Mouse (Mus musculus) left cerebral cortex, adult 2 months (tissue): ENCODE measurements around the gene Bnipl. TPM values are rescaled to one million over a fixed set of nuclear protein-coding genes. Genes with fewer than 3 reads are reported as not detected.
"Not testable (repeated sequence)": the region's sequence is repeated elsewhere in the genome, so short reads cannot be mapped to it uniquely, and the experiment has no call there.

Source experiments
- DNase-seq, 2 experiments: peaks; one replicate each; pipeline ENCODE4 v3.0.0; 2021 to 2022; ENCODE audit warnings: low spot score in 2 of 2, mixed read lengths in 1 of 2; ENCODE audit errors: extremely low spot score in 1 of 2
- H3K27ac ChIP-seq: fragments of 200-600 bp; 2 replicates; pipeline ENCODE4 v1.8.1; 2022
- H3K4me3 ChIP-seq: fragments of 200-600 bp; 2 replicates; pipeline ENCODE4 v1.8.1; 2022
- CTCF ChIP-seq: fragments of 200-600 bp; IDR thresholded peaks from 2 replicates; pipeline ENCODE4 v1.8.1; 2022; ENCODE audit warnings: antibody characterized with exemption, mild to moderate bottlenecking, moderate library complexity
- intact Hi-C: fragments of 180-260 bp; cut with DNase I; formaldehyde crosslinking; loops from one replicate; pipeline ENCODE4 v1.15.1; 2025
- total RNA-seq, 2 experiments: library from RNA; stranded (reverse); gene quantifications; 2 replicates each; pipeline ENCODE4 v1.2.3; 2021

Gene Bnipl
- total RNA-seq, 2 experiments from 2014 or later, result 0.61 to 0.87 TPM

DNA sequence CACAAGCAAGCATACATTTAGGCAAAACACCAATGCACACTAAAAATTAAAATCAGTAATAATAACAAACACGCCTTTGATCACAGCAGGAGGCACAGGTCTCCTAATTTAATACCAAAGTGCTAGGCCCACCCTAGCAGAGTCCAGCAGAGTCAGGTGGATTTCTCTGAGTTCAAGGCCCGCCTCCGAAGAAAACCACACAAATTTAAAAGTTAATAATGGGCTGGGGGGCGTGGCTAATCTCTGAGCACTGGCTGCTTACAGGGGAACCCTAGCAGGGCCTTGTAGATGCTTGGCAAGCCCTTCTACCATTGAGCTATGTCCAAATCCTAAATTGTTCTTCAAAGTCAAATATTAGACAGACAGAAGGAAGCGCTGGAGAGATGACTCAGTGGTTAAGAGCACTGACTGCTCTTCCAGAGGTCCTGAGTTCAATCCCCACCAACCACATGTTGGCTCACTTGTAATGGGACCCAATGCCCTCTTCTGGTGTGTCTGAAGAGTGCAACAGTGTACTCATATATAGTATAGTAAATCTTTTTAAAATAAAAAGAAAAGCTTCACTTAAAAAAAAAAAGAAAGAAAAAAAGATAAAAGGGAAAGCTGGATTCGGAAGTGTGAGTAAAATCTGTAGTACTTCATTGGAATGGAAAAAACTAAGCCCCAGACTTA is 32.4 kb downstream of the Bnipl start:
- peak; percentile 12 for TF ChIP-seq CTCF
- no peak overlapping the region; the same call in 1 of the 2 replicates for H3K27ac ChIP-seq
- intact Hi-C loops, result loop anchor here (5.0 kb wide), 1 partner anchor 44 kb away; no protein-coding TSS in a partner anchor
- peak overlapping the region; percentile 80 for H3K4me3 ChIP-seq
- no peak for DNase-seq

DNA sequence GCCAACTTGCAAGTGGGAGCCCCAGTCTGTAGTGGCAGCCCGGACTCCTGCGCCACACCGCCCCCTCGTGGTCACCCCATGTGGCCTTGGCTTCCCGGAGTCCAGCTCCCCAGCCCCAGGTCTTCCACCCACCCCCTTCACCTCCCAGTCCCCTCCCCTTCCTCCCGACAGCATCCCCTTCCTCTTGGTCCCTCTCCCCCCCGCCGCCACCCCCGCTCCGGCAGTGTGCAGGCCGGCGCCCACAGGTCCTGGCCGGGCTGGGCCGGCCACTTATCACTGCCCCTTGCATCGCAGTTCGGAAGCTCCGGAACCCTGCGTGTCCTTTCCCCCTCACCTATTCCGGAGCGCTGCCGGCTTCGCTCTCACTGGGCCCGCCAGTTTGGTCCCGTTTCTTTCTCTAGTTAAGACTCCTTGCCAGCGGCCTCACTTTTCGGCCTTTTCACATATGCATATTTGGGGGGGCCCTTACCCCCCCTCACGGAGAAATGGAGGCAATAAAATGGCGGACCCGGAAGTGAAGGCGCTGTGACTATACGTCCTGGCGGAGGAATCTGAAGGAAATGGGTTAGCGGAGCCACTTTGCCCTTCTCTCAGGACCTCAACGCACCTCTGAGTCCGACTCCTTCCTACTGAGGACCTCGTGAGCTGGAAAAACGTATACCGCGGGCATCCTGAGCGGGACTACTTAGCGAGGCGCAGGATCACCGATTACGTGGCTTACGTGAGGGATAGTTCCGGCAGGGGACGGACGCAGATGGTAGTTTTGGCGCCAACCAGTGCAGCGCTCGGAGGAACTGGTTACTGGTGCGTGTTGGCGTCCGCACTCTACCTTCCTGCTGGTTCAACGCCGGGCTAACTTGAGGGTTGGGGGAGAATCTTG is 33.5 kb downstream of the Bnipl start, which contains the start of gene Gabpb2:
Gabpb2 (minus strand) TSS at position 662 of the 880 bp plus-strand sequence.
- intact Hi-C loops, result loop anchor here (1.0 to 5.0 kb wide), 4 partner anchors 11 to 77 kb away; partner anchors contain the start of genes Cdc42se1 and Mindy1
- peak within 1 kb of the TSS; percentile 99 for H3K27ac ChIP-seq
- TF ChIP-seq CTCF, result peak; percentile 88
- peak; percentile 88 to 90 for DNase-seq
- H3K4me3 ChIP-seq, result peak within 1 kb of the TSS; percentile 80

DNA sequence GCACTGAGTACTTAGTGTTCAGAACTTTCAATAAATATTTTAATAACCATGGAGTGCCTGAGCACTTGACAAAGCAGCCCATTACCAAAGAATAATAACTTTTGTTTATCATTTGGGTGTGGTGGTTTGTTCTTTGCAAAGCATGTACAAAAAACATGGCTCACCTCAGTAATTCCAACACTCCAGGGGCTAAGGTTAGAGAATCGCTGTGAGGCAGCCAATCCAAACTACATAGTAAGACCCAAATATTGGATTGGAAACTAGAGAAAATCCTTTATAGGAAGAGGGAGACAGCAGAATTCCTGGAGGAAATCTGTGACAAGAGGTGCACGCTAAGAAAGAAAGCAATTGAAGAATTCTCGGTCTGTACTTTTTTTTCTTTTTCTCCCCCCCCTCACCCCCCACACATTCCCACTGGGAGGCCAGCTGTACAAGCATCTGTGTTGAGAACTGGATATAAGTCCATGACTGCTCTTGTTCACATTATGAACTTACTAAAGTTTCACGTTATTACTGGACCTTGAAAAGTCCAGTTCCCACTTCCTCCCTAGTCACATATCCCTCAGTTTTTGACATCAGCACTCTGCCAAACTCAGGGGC is 34.2 kb downstream of the Bnipl start:
- no peak for TF ChIP-seq CTCF
- no peak for DNase-seq
- Histone ChIP-seq H3K27ac (peak overlapping the region; percentile 99; the same call in 1 of the 2 replicates), H3K4me3 (peak overlapping the region; percentile 80)
- intact Hi-C loops, result loop anchor here (1.0 to 5.0 kb wide), 4 partner anchors 12 to 76 kb away; partner anchors contain the start of genes Cdc42se1 and Mindy1

DNA sequence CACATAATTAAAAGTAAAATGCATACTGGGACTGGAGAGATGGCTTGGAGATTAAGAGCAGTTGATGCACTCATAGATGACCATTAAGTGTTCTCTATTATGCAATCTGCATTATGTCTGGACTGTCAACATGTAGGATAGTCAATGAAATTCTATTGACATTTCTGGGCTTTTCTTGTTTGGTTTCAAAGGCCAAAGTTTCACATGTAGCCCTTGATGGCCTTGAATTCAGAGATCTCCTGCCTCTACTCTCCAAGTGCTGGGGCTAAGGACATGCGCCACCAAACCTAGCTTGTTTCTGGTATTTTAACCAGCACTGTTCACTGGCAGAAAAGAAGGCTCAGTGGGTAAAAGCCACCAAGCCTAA is 37.4 kb downstream of the Bnipl start:
- H3K4me3 ChIP-seq, result no peak overlapping the region
- no peak overlapping the region for H3K27ac ChIP-seq
- intact Hi-C loops, result no loop called here
- no peak for TF ChIP-seq CTCF
- no peak for DNase-seq

DNA sequence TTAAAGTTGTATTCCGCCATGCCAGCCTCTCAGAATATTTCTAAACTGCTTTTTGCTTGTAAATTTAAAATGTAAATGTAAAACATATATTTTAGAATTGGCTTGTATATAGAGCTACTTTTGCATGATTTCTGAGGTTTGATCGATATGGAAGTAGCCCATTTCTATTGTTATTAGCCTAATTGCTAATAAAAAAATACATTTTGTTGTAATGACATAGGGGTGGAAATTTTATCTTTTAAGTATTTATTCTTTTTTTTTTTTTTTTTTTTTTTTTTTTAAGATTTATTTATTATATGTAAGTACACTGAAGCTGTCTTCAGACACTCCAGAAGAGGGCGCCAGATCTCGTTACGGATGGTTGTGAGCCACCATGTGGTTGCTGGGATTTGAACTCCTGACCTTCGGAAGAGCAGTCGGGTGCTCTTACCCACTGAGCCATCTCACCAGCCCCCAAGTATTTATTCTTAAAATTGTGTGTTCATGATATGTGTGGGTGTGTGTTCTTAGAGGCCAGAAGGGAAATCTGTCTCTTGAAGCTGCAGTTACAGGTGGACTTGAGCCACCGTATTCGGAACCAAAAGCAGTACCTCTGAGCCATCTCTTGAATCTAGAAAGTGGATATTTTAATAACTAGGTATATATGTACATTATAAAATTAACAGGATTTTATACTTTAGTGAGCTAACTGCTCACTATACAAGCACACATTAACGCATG is 37.9 kb downstream of the Bnipl start:
- H3K4me3 ChIP-seq, H3K27ac ChIP-seq, intact Hi-C loops, DNase-seq: not testable (repeated sequence)

DNA sequence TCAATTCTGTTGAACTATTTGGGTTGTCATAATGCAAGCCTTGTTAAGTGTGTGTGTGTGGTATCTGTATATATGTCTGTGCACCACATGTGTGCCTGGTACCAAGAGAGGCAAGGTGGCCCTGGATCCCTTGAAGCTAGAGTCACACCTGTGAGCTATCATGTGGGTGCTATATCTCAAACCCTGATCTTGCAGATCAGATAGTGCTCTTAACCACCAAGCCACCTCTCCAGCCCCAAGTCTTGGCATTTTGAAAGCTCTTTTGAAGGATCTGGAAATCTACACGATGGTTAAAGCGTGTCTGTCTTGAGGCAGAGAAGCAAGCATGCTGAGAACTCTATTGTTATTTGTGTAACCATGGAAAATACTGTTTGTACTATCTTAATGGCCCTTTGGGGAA is 40.4 kb downstream of the Bnipl start:
- intact Hi-C loops, result no loop called here
- DNase-seq, result no peak
- Histone ChIP-seq H3K27ac (no peak overlapping the region), H3K4me3 (no peak overlapping the region)
- TF ChIP-seq CTCF, result no peak

DNA sequence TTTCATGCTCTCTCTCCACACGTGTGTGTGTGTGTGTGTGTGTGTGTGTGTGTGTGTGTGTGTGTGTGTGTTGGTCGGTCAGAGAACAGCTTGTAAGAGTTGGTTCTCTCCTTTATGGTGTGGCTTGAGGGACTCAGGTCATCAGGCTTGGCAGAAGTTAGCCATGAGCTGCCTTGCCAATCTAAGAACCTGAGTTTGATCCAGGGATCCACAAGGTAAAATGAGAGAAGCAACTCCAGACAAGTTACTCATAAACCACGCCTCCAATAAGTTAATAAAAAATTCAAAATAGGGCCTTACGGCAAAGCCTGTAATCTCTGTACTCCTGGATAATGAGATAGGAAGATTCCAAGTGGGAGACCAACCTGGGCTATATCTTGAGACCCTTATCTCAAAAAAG is 42.7 kb downstream of the Bnipl start:
- intact Hi-C loops, result no loop called here
- no peak for TF ChIP-seq CTCF
- no peak for DNase-seq
- no peak overlapping the region for H3K27ac ChIP-seq
- no peak overlapping the region for H3K4me3 ChIP-seq

DNA sequence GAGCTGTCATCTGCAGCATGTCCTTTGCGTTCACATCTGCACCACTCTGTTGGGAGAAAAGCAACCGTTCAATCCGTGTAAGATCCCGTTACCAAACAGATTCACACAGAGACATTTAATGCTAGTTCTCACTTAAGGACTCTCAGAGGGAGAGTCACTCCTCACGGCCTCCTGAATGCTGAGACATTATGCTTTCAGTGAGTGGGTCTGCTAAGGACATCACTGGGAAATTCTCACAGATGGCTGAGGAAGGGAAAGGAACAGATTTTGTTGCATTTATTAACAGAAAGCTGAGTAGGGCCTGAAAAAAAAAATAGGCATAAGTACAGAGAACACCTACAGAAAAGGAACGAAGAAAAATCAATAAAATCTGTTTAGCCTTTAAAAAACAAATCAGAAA is 47.1 kb downstream of the Bnipl start:
- Histone ChIP-seq H3K27ac (peak overlapping the region; percentile 13; the same call in 1 of the 2 replicates), H3K4me3 (no peak overlapping the region)
- intact Hi-C loops, result no loop called here
- DNase-seq, result no peak
- TF ChIP-seq CTCF, result no peak

DNA sequence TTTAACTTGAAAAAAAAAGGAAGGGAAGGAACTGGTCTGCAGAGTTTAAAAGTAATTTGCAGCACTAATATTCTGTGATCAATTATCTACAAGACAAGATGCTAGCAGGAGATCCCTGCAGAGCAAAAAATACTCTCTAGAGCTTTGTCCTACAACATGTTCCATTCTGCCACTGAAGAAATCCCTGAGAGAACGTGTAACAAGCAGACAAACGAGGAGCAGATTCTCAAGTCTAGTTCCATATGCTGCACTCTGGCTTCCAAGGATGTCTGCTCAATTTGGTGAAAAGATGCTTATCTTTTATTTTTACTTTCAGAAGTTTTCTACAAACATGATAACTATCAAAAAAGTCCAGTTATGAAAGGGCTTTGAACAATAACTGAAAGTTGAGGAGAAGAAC is 50.4 kb downstream of the Bnipl start:
- no peak overlapping the region for H3K27ac ChIP-seq
- intact Hi-C loops, result loop anchor here (2.0 kb wide), 1 partner anchor 18 kb away; no protein-coding TSS in a partner anchor

DNA sequence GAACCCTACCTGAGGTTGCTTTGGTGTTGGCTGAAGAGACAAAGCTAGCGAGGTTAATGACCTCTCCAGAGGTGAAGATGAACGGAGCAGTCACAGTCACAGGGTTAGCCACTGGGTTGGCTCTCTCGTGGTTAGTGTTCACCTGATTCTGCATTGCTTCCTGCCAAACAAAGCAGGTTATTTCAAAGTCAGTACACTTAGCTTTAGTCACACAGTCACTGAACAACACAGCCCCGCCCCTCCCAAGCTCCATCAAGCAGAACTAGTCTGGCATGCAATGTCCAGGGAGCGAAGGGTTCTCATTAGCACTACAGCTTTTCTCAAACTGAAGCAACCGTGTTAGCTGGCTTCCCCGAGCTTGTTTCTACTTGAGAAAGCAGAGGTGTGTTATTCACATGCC is 50.9 kb downstream of the Bnipl start:
- no peak overlapping the region for H3K4me3 ChIP-seq
- intact Hi-C loops, result loop anchor here (2.0 kb wide), 1 partner anchor 17 kb away; no protein-coding TSS in a partner anchor
- H3K27ac ChIP-seq, result no peak overlapping the region
- TF ChIP-seq CTCF, result no peak
- no peak for DNase-seq

More for the DNA sequence above, 50.4 kb downstream of the Bnipl start:
- H3K4me3 ChIP-seq, result no peak overlapping the region
- DNase-seq, result no peak
- no peak for TF ChIP-seq CTCF

DNA sequence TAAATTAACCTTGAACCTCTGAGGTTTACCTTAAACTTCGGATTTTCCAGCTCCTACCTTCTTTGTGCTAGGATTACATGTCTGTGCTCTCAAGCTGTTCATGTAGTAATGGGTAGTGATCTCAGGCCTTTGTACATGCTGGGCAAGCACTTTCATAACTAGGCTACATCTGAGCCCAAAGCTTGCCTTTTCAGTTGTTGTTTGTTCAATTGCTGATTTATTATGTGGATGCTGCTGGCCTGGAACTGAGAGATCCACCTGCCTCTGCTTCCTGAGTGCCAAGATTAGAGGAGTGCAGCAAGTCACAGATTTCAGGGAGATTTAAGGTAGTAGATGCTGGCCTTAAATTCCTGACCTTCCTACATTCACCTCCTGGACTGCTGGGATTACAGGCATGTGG is 51.9 kb downstream of the Bnipl start:
- Histone ChIP-seq H3K4me3 (no peak overlapping the region), H3K27ac (no peak overlapping the region)
- TF ChIP-seq CTCF, result no peak
- intact Hi-C loops, result no loop called here
- no peak for DNase-seq
